Mouse (Mus musculus) heart, embryonic 10.5 days (tissue): ENCODE measurements around the gene 2410004P03Rik. TPM values are rescaled to one million over a fixed set of nuclear protein-coding genes. Genes with fewer than 3 reads are reported as not detected.

ENCODE experiments used
- DNase-seq: peaks from one replicate; pipeline ENCODE4 v3.0.0-alpha.2; 2017; ENCODE audit warnings: low spot score
- H3K27ac ChIP-seq: fragments of 300-500 bp; sonication (generic); 2 replicates; pipeline ENCODE4 v1.5.1; 2016; ENCODE audit warnings: mild to moderate bottlenecking
- H3K27me3 ChIP-seq: fragments of 300-500 bp; sonication (generic); 2 replicates; pipeline ENCODE4 v1.6.1; 2016; ENCODE audit warnings: mild to moderate bottlenecking; ENCODE audit not compliant: poor library complexity, insufficient read depth, severe bottlenecking
- H3K36me3 ChIP-seq: fragments of 300-500 bp; sonication (generic); 2 replicates; pipeline ENCODE4 v1.6.1; 2016; ENCODE audit warnings: mild to moderate bottlenecking, moderate library complexity
- H3K4me1 ChIP-seq: fragments of 300-500 bp; sonication (generic); 2 replicates; pipeline ENCODE4 v1.6.1; 2016; ENCODE audit warnings: mild to moderate bottlenecking
- H3K4me3 ChIP-seq: fragments of 300-500 bp; sonication (generic); 2 replicates; pipeline ENCODE4 v1.5.1; 2016; ENCODE audit warnings: mild to moderate bottlenecking, moderate library complexity
- H3K9me3 ChIP-seq: fragments of 300-500 bp; sonication (generic); 2 replicates; pipeline ENCODE4 v1.6.1; 2016; ENCODE audit warnings: mild to moderate bottlenecking, moderate library complexity
- WGBS: fragments of 180-500 bp; shearing (Covaris S2); methylation state at CpG from one replicate; pipeline ENCODE4 v1.1.7; 2016; 5-methylcytosine and 5-hydroxymethylcytosine counted together
- polyA plus RNA-seq: library from polyadenylated mRNA; unstranded; fragments of >200 nt; fragmentation: Nextera tagmentation; extraction: Ambion mirVana; gene quantifications from 2 replicates; pipeline ENCODE4 v1.2.1, GENCODE M21; 2016

2410004P03Rik gene
- polyA plus RNA-seq = 0.18 and 0.19 TPM in 2 replicates

GRCm38 (mm10) chr12:17011100-17011870 is at the start of gene 2410004P03Rik:
Gene 2410004P03Rik (minus strand): TSS chr12:17011727.
- Histone ChIP-seq H3K27ac (peak within 1 kb of the TSS; percentile 39; the same call in 1 of the 2 replicates), H3K4me1 (peaks cover 11% of the 10 kb centered on the region), H3K27me3 (peaks cover 8% of the 10 kb centered on the region; the same call in 1 of the 2 replicates), H3K36me3 (no peaks in the 10 kb centered on the region), H3K9me3 (no peaks in the 10 kb centered on the region), H3K4me3 (peak within 1 kb of the TSS; percentile 61)
- 6% methylated on average over 29 of the region's 29 CpGs for WGBS
- DNase-seq = peak; percentile 92

GRCm38 (mm10) chr12:17061183-17061722 is 49.7 kb upstream of the 2410004P03Rik start:
- DNase-seq = no peak
- no peaks in the 10 kb centered on the region for H3K36me3 ChIP-seq
- H3K27me3 ChIP-seq = no peaks in the 10 kb centered on the region
- no peak overlapping the region for H3K4me3 ChIP-seq
- H3K9me3 ChIP-seq = no peaks in the 10 kb centered on the region
- WGBS = 66% methylated on average over 7 of the region's 7 CpGs
- no peak overlapping the region for H3K27ac ChIP-seq
- peaks cover 4% of the 10 kb centered on the region for H3K4me1 ChIP-seq

DNA sequence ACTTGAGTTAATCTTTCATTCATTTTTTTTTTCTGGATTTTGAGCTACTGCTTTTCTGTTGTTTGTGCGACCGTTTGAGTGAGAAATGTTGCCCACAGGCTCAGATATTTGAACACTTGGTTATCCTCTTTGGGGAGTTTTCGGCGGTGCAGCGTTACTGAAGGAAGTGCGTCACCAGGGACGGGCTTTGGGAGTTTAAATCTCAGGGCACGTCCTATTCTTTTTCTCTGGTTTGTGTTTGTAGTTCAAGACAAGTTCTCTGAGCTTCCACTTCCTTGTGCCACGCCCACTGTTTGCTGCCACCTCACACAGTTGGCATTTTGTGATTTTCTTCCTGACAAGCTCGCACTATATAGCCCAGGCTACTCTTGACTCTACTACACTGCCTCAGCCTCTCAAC is 47.0 kb upstream of the 2410004P03Rik start:
- 72% methylated on average over 10 of the region's 10 CpGs for WGBS
- no peak overlapping the region for H3K4me3 ChIP-seq
- H3K9me3 ChIP-seq = no peaks in the 10 kb centered on the region
- no peaks in the 10 kb centered on the region for H3K36me3 ChIP-seq
- no peaks in the 10 kb centered on the region for H3K4me1 ChIP-seq
- DNase-seq = no peak
- H3K27me3 ChIP-seq = no peaks in the 10 kb centered on the region
- no peak overlapping the region for H3K27ac ChIP-seq

- no peak for DNase-seq
- H3K9me3 ChIP-seq = no peaks in the 10 kb centered on the region
- 75% methylated on average over 8 of the region's 8 CpGs for WGBS
- H3K27ac ChIP-seq = no peak overlapping the region
- H3K4me1 ChIP-seq = no peaks in the 10 kb centered on the region
- H3K4me3 ChIP-seq = no peak overlapping the region
- no peaks in the 10 kb centered on the region for H3K27me3 ChIP-seq
- H3K36me3 ChIP-seq = no peaks in the 10 kb centered on the region
These were observed 45.6 kb upstream of the 2410004P03Rik start for GRCm38 (mm10) chr12:17057110-17057509.

GRCm38 (mm10) chr12:17055766-17056165 is 44.2 kb upstream of the 2410004P03Rik start:
- H3K4me3 ChIP-seq = no peak overlapping the region
- no peaks in the 10 kb centered on the region for H3K27me3 ChIP-seq
- no peaks in the 10 kb centered on the region for H3K36me3 ChIP-seq
- no peaks in the 10 kb centered on the region for H3K9me3 ChIP-seq
- H3K27ac ChIP-seq = no peak overlapping the region
- peaks cover 5% of the 10 kb centered on the region; the same call in 1 of the 2 replicates for H3K4me1 ChIP-seq
- 89% methylated on average over 4 of the region's 4 CpGs for WGBS
- no peak for DNase-seq

GRCm38 (mm10) chr12:17054691-17055090 is 43.2 kb upstream of the 2410004P03Rik start:
- Histone ChIP-seq H3K27me3 (no peaks in the 10 kb centered on the region), H3K4me3 (no peak overlapping the region), H3K36me3 (no peaks in the 10 kb centered on the region), H3K4me1 (peaks cover 5% of the 10 kb centered on the region; the same call in 1 of the 2 replicates), H3K27ac (no peak overlapping the region), H3K9me3 (no peaks in the 10 kb centered on the region)
- WGBS = 48% methylated on average over 4 of the region's 4 CpGs
- no peak for DNase-seq

GRCm38 (mm10) chr12:17052673-17053072 is 41.1 kb upstream of the 2410004P03Rik start:
- Histone ChIP-seq H3K4me3 (no peak overlapping the region), H3K27ac (no peak overlapping the region), H3K36me3 (no peaks in the 10 kb centered on the region), H3K27me3 (no peaks in the 10 kb centered on the region), H3K9me3 (no peaks in the 10 kb centered on the region), H3K4me1 (peaks cover 5% of the 10 kb centered on the region; the same call in 1 of the 2 replicates)
- WGBS = 61% methylated on average over 2 of the region's 2 CpGs
- DNase-seq = no peak

DNA sequence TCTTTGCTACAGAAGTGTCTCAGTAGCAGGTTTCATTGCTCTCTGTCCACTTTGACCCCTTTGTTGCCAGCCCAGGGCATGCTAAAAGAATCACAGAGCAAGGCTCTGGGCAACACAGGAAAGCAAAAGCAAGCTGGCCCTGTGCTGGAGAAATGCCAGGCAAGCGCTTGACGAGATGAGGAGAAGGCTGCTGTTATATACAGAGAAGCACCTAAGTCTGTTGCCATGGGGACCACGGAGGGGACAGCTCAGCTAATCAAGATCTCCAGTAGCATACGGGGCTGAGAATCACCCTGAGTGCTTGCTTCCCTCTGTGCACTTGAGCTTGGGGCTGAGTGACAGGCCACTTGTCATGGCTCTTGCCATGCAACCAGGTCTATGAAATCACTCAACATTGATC is 39.5 kb upstream of the 2410004P03Rik start:
- WGBS = 30% methylated on average over 4 of the region's 4 CpGs
- H3K27ac ChIP-seq = no peak overlapping the region
- DNase-seq = no peak
- H3K9me3 ChIP-seq = no peaks in the 10 kb centered on the region
- no peaks in the 10 kb centered on the region for H3K36me3 ChIP-seq
- H3K27me3 ChIP-seq = no peaks in the 10 kb centered on the region
- H3K4me3 ChIP-seq = no peak overlapping the region
- H3K4me1 ChIP-seq = peaks cover 5% of the 10 kb centered on the region; the same call in 1 of the 2 replicates

DNA sequence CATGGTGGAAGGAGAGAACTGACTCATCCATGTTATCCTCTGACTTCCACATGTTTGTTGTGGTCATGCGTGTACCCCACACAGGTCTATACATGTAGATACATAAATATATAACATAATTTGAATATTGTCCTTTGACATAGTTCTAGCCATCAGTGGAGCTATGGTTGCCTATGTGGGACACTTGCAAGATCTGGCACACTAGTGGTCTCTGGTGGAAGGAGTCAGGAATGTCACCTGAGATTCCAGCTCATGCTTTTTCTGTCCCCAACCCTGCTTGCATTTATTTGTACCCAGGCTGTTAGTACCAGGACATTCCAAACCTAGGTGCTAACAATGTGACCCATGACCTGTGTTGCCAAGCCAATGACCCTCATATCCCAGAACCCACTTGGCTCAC is 38.3 kb upstream of the 2410004P03Rik start:
- Histone ChIP-seq H3K9me3 (no peaks in the 10 kb centered on the region), H3K36me3 (no peaks in the 10 kb centered on the region), H3K4me1 (peaks cover 5% of the 10 kb centered on the region; the same call in 1 of the 2 replicates), H3K4me3 (no peak overlapping the region), H3K27ac (no peak overlapping the region), H3K27me3 (no peaks in the 10 kb centered on the region)
- no peak for DNase-seq
- WGBS = 91% methylated on average over 1 of the region's 1 CpGs

DNA sequence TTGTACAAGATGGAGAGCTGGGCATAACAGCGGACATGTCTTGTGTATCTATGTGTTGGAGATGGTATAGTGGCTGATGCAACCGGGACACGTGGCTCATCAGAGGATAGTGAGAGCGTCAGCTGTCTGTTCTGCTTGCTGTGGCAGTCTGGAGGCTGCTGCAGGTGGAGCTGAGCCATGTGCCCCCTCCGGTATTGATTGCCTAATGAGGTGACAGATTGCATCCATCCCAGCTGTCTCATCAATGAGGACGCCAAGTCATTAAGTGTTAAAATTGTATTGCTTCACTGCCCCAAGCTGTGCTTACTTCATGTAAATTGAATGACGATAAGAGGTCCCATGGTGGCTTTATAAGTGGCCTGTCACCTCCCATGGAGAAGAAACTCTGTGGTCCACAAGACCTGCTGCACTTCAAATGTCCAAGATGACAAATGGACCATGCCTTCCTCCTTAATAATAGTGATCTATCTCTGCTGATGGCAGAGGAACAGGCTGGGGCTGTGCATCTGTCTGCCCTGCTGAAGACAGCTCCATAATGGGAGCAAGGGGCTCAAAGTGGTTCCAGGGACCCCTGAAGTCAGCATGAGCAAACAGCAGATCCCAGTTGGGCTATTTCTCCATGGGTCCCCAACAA is 37.6 kb upstream of the 2410004P03Rik start:
- Histone ChIP-seq H3K27me3 (no peaks in the 10 kb centered on the region), H3K36me3 (no peaks in the 10 kb centered on the region), H3K4me3 (no peak overlapping the region), H3K9me3 (no peaks in the 10 kb centered on the region), H3K27ac (no peak overlapping the region), H3K4me1 (peaks cover 5% of the 10 kb centered on the region; the same call in 1 of the 2 replicates)
- 74% methylated on average over 7 of the region's 7 CpGs for WGBS
- DNase-seq = no peak

DNA sequence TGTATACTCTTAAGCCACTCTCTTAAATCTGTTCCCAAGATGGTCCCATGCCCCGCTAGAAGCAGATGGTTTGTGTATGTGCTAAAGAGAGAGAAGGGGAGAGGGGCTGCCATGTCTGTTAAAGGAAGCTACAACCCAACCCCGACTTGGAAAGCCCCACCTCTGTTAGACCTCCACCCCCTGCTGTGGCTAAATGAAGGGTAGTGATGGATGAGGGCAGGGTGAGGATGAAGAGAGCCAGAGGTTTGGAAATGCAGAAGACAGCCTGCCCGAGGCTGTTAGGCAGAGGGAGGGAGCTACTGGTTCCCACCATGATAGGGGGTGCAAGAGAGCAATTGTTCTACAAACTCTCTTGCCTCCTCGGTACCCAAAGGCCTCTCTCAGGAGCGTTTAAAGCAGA is 31.8 kb upstream of the 2410004P03Rik start:
- Histone ChIP-seq H3K36me3 (no peaks in the 10 kb centered on the region), H3K27me3 (0 out of 2 replicates have a peak, but pooled peaks cover 4% of the 10 kb centered on the region), H3K9me3 (no peaks in the 10 kb centered on the region), H3K4me1 (no peaks in the 10 kb centered on the region), H3K27ac (no peak overlapping the region), H3K4me3 (no peak overlapping the region)
- WGBS = 54% methylated on average over 5 of the region's 5 CpGs
- no peak for DNase-seq

DNA sequence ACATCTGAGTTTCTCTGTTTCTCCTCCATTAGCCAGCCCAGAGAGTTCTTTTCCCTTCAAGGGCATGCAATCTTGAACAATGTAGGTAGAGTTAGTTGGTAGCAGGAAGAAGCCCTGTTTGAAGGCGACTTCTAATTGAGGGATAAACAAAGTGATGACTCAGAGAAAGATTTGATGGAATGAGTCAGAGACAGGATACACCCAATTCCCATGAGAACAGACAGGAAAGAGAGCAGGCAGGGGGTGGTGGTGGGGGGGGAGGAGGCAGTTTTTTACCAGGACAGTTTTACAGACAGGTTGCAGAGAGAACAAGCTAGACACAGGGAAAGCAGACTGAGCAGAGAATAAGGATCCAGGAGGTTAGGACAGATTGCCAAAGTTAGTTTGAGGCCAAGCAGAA is 29.0 kb upstream of the 2410004P03Rik start:
- H3K4me1 ChIP-seq = no peaks in the 10 kb centered on the region
- no peaks in the 10 kb centered on the region for H3K36me3 ChIP-seq
- no peak overlapping the region for H3K27ac ChIP-seq
- DNase-seq = no peak
- H3K4me3 ChIP-seq = no peak overlapping the region
- 0 out of 2 replicates have a peak, but pooled peaks cover 4% of the 10 kb centered on the region for H3K27me3 ChIP-seq
- H3K9me3 ChIP-seq = no peaks in the 10 kb centered on the region
- 55% methylated on average over 1 of the region's 1 CpGs for WGBS

DNA sequence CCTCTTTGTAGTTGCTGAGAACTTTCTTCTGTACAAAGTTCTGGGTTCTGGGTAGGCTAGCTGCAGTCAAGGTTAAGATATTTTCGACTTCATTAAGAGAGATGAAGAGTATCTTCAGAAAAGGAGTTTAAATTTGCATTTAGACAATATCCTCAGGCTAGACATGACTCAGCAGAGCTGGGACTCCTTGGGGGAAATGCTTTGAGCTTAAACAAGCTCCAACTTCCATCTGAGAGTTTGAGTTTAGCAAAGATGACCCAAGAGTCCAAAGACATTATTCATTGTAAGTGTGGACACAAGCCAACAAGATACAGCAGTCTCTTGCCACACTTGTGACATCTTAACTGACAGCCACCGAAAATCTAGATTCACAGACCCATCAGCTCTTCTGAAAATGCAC is 27.9 kb upstream of the 2410004P03Rik start:
- no peaks in the 10 kb centered on the region for H3K9me3 ChIP-seq
- DNase-seq = no peak
- H3K4me3 ChIP-seq = no peak overlapping the region
- no peak overlapping the region for H3K27ac ChIP-seq
- H3K27me3 ChIP-seq = 0 out of 2 replicates have a peak, but pooled peaks cover 4% of the 10 kb centered on the region
- H3K4me1 ChIP-seq = no peaks in the 10 kb centered on the region
- 65% methylated on average over 2 of the region's 2 CpGs for WGBS
- no peaks in the 10 kb centered on the region for H3K36me3 ChIP-seq
